Mouse (Mus musculus): ENCODE data around the gene Zfp217. TPM values are rescaled to one million over a fixed set of nuclear protein-coding genes. Genes with fewer than 3 reads are reported as not detected.

The Zfp217 gene
- total RNA-seq, 2 experiments from 2014 or later = 4.1 TPM

- intact Hi-C loops (cut with DNase I) = no loop called here
- no peak for DNase-seq (ENCODE audit: extremely low spot score in 1 of 2, low spot score in 2 of 2)
Observed at GRCm38 (mm10) chr2:170163671-170164462, 16.0 kb upstream of the Zfp217 start.

GRCm38 (mm10) chr2:170159795-170160568 is 12.1 kb upstream of the Zfp217 start:
- intact Hi-C loops (cut with DNase I) = no loop called here
- no peak for DNase-seq (ENCODE audit: extremely low spot score in 1 of 2, low spot score in 2 of 2)

- DNase-seq (ENCODE audit: extremely low spot score in 1 of 2, low spot score in 2 of 2) = no peak
- intact Hi-C loops (cut with DNase I) = no loop called here
Observed at GRCm38 (mm10) chr2:170158987-170159386, 11.1 kb upstream of the Zfp217 start.

- no peak for DNase-seq (ENCODE audit: extremely low spot score in 1 of 2, low spot score in 2 of 2)
- intact Hi-C loops (cut with DNase I) = no loop called here
Observed at GRCm38 (mm10) chr2:170158251-170158650, 10.3 kb upstream of the Zfp217 start.

- intact Hi-C loops (cut with DNase I) = no loop called here
- DNase-seq (ENCODE audit: extremely low spot score in 1 of 2, low spot score in 2 of 2) = no peak
Observed at GRCm38 (mm10) chr2:170157280-170158200, 9.6 kb upstream of the Zfp217 start.

GRCm38 (mm10) chr2:170155089-170155740 is 7.3 kb upstream of the Zfp217 start:
- intact Hi-C loops (cut with DNase I) = no loop called here
- DNase-seq (ENCODE audit: extremely low spot score in 1 of 2, low spot score in 2 of 2) = peak in 1 of 2 experiments; percentile 53

GRCm38 (mm10) chr2:170154738-170155088 is 6.8 kb upstream of the Zfp217 start:
- intact Hi-C loops (cut with DNase I) = no loop called here
- no peak for DNase-seq (ENCODE audit: extremely low spot score in 1 of 2, low spot score in 2 of 2)

GRCm38 (mm10) chr2:170154301-170154721 is 6.4 kb upstream of the Zfp217 start:
- intact Hi-C loops (cut with DNase I) = no loop called here
- DNase-seq (ENCODE audit: extremely low spot score in 1 of 2, low spot score in 2 of 2) = no peak

GRCm38 (mm10) chr2:170153421-170154271 is 5.7 kb upstream of the Zfp217 start:
- intact Hi-C loops (cut with DNase I) = no loop called here
- no peak for DNase-seq (ENCODE audit: extremely low spot score in 1 of 2, low spot score in 2 of 2)

GRCm38 (mm10) chr2:170152856-170153255 is 5.0 kb upstream of the Zfp217 start:
- DNase-seq (ENCODE audit: extremely low spot score in 1 of 2, low spot score in 2 of 2) = no peak

GRCm38 (mm10) chr2:170152036-170152686 is 4.3 kb upstream of the Zfp217 start:
- intact Hi-C loops (cut with DNase I) = no loop called here
- no peak for DNase-seq (ENCODE audit: extremely low spot score in 1 of 2, low spot score in 2 of 2)

More at GRCm38 (mm10) chr2:170152856-170153255, 5.0 kb upstream of the Zfp217 start:
- intact Hi-C loops (cut with DNase I) = no loop called here

GRCm38 (mm10) chr2:170151470-170151869 is 3.6 kb upstream of the Zfp217 start:
- intact Hi-C loops (cut with DNase I) = no loop called here
- no peak for DNase-seq (ENCODE audit: extremely low spot score in 1 of 2, low spot score in 2 of 2)

GRCm38 (mm10) chr2:170148828-170149227 is 925 bp upstream of the Zfp217 start:
- intact Hi-C loops (cut with DNase I) = no loop called here
- no peak for DNase-seq (ENCODE audit: extremely low spot score in 1 of 2, low spot score in 2 of 2)

- no peak for DNase-seq (ENCODE audit: extremely low spot score in 1 of 2, low spot score in 2 of 2)
- intact Hi-C loops (cut with DNase I) = no loop called here
Observed at GRCm38 (mm10) chr2:170147170-170147569, 733 bp downstream of the Zfp217 start.

GRCm38 (mm10) chr2:170144343-170144742 is 3.6 kb downstream of the Zfp217 start:
- intact Hi-C loops (cut with DNase I) = no loop called here
- no peak for DNase-seq (ENCODE audit: extremely low spot score in 1 of 2, low spot score in 2 of 2)

GRCm38 (mm10) chr2:170143861-170144260 is 4.0 kb downstream of the Zfp217 start:
- intact Hi-C loops (cut with DNase I) = no loop called here
- DNase-seq (ENCODE audit: extremely low spot score in 1 of 2, low spot score in 2 of 2) = no peak

- intact Hi-C loops (cut with DNase I) = no loop called here
- no peak for DNase-seq (ENCODE audit: extremely low spot score in 1 of 2, low spot score in 2 of 2)
Observed at GRCm38 (mm10) chr2:170142542-170142941, 5.4 kb downstream of the Zfp217 start.
